Mouse (Mus musculus) small intestine, adult 2 months (tissue): Measurements from ENCODE around the gene Pigm. TPM values are rescaled to one million over a fixed set of nuclear protein-coding genes. Genes with fewer than 3 reads are reported as not detected.

Experiments used
- H3K27ac ChIP-seq: fragments of 200-500 bp; 2 replicates; pipeline ENCODE4 v1.5.1; 2012; ENCODE audit warnings: low read depth, low read length, control low read depth, inconsistent platforms; ENCODE audit not compliant: insufficient read depth
- H3K27me3 ChIP-seq: fragments of 200-500 bp; 2 replicates; pipeline ENCODE4 v1.6.1; 2012; ENCODE audit warnings: mild to moderate bottlenecking, moderate library complexity, low read length, inconsistent platforms; ENCODE audit not compliant: control insufficient read depth, insufficient read depth
- H3K36me3 ChIP-seq: fragments of 200-500 bp; 2 replicates; pipeline ENCODE4 v1.6.1; 2012; ENCODE audit warnings: mild to moderate bottlenecking, low read length, control low read depth, inconsistent platforms; ENCODE audit not compliant: control insufficient read depth, insufficient read depth
- H3K4me1 ChIP-seq: fragments of 200-500 bp; 2 replicates; pipeline ENCODE4 v1.6.1; 2012; ENCODE audit warnings: low read length, inconsistent platforms, mixed read lengths; ENCODE audit not compliant: control insufficient read depth, insufficient read depth, insufficient read length
- H3K4me3 ChIP-seq: fragments of 200-500 bp; 2 replicates; pipeline ENCODE4 v1.5.1; 2012; ENCODE audit warnings: low read depth, mild to moderate bottlenecking, control low read depth, inconsistent platforms, low read length, moderate library complexity
- CTCF ChIP-seq: fragments of 200-500 bp; IDR thresholded peaks from 2 replicates; pipeline ENCODE4 v1.5.1; 2012; ENCODE audit warnings: low read depth, mild to moderate bottlenecking, control low read depth, inconsistent platforms, low read length, moderate library complexity, mixed read lengths; ENCODE audit not compliant: insufficient replicate concordance, insufficient read length; ENCODE audit errors: extremely low read depth
- POLR2A ChIP-seq: fragments of 200-500 bp; IDR thresholded peaks from 2 replicates; pipeline ENCODE4 v1.6.1; 2012; ENCODE audit warnings: low read depth, mild to moderate bottlenecking, control low read depth, inconsistent platforms, low read length, moderate library complexity
- WGBS: fragments of 180-500 bp; shearing (Covaris S2); methylation state at CpG from one replicate; pipeline ENCODE4 v1.1.7; 2018; 5-methylcytosine and 5-hydroxymethylcytosine counted together
- polyA plus RNA-seq: library from polyadenylated mRNA; depleted of rRNA; stranded (reverse); fragments of >200 nt; gene quantifications from 2 replicates; pipeline ENCODE4 v1.2.3, GENCODE M21; 2012

Gene Pigm
- polyA plus RNA-seq, 1 experiment: 4.8 TPM

DNA sequence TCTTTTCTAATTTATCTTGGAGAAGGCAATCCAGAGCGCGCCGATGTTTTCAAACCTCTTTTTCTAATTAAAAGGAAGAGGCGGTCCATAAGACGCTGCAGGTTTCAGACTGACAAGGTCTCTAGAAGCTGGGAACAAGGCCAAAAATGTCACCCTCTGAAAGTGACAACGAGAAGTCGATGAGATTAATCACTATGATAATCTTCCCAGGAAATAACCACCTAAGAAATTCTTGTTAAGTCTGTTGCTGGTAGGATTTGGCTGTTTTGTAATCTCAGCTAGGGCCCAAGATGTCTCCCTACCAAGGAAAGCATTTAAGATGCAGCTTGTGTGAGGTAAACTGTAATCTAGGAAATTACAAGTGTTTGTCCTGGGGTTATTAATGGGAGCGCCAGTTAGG, 17.4 kb downstream of the Pigm start:
- no peak for TF ChIP-seq POLR2A
- no peak for TF ChIP-seq CTCF
- WGBS: 11% methylated on average over 8 of the region's 8 CpGs
- no peak overlapping the region for H3K27ac ChIP-seq

GRCm38 (mm10) chr1:172396996-172397752, 20.8 kb downstream of the Pigm start:
- no peaks in the 10 kb centered on the region for H3K36me3 ChIP-seq
- no peak for TF ChIP-seq POLR2A
- H3K4me1 ChIP-seq: peaks cover 4% of the 10 kb centered on the region; the same call in 1 of the 2 replicates
- H3K27ac ChIP-seq: no peak overlapping the region
- H3K27me3 ChIP-seq: peaks cover 9% of the 10 kb centered on the region
- no peak overlapping the region for H3K4me3 ChIP-seq
- whole genome bisulfite sequencing: 21% methylated on average over 9 of the region's 9 CpGs

More for the DNA sequence above, 17.4 kb downstream of the Pigm start:
- peaks cover 13% of the 10 kb centered on the region for H3K27me3 ChIP-seq
- no peak overlapping the region for H3K4me3 ChIP-seq
- H3K4me1 ChIP-seq: peaks cover 7% of the 10 kb centered on the region; the same call in 1 of the 2 replicates
- H3K36me3 ChIP-seq: no peaks in the 10 kb centered on the region

DNA sequence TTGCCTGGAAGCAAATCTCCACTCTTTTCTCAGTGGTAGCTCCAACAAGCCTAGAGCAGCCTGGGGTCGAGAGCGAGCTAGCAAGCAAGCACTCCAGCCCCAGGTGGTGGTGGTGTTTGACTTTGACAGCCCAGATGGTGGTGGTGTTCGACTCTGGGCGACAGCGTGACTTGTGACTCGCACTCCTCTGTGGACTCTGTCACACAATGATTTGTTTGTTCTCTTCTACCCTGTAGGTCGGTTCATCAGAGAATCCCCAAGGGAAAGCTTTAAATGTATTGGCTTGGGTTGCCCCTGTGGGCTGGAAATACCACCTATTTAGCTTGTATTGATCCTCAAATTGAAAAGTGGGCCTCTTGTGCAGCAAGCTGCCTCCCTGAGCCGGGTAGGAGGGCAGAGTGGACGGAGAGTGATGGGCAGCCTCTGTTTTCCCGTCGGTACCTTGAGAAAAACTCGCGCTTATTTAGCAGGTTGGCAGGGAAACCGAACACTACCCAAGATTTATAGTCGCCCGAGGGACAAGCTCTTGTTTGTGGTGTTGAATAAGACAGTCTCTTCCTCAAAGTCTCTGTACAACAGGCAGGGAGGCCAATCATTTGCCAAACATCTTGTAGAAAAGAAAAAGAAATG, 29.8 kb downstream of the Pigm start:
- Histone ChIP-seq H3K36me3 (no peaks in the 10 kb centered on the region), H3K27me3 (no peaks in the 10 kb centered on the region; the same call in 1 of the 2 replicates), H3K4me3 (no peak overlapping the region), H3K4me1 (no peaks in the 10 kb centered on the region), H3K27ac (no peak overlapping the region)
- TF ChIP-seq CTCF: no peak
- no peak for TF ChIP-seq POLR2A
- WGBS: 36% methylated on average over 16 of the region's 16 CpGs

DNA sequence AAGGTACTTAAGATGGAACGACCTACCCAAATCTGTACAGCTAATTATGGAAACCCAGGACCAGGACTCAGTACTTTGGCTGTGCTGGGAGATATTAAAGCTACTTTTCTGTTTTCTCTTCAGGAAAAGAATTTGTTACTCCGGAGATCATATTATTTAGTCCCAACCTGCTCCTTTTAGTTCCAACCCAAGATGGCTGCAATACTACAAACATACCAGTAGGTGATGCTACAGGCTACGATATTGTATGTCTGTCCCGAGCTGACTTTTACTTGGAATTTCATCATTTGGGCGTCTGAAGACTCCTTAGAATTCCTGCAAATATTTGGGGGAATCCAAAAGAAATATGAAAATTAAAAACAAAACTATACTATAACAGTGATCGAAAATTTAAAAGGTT, 32.6 kb downstream of the Pigm start:
- WGBS: 6% methylated on average over 6 of the region's 6 CpGs

DNA sequence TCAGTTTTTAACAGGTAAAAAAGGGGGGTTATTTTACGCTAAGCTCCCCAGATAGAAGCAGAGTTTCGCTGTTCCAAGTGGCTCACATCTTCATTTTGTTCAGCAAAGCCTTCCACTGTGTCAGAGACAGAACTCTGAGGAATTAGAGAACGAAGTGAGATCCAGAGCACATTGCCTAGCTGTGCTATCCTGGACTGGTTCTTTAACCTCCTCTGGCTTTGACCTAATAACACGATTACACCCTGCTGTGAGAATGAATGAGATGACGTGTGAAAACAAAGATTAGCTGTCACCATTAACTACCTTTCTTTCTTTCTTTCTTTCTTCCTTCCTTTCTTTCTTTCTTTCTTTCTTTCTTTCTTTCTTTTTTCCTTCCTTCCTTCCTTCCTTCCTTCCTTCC, 33.1 kb downstream of the Pigm start:
- no peaks in the 10 kb centered on the region for H3K27me3 ChIP-seq
- no peaks in the 10 kb centered on the region for H3K36me3 ChIP-seq
- peaks cover 19% of the 10 kb centered on the region; the same call in 1 of the 2 replicates for H3K4me1 ChIP-seq
- H3K4me3 ChIP-seq: no peak overlapping the region
- no peak overlapping the region for H3K27ac ChIP-seq
- TF ChIP-seq CTCF: no peak
- no peak for TF ChIP-seq POLR2A
- 17% methylated on average over 5 of the region's 5 CpGs for WGBS

More for the DNA sequence above, 32.6 kb downstream of the Pigm start:
- no peaks in the 10 kb centered on the region for H3K36me3 ChIP-seq
- TF ChIP-seq POLR2A (no peak), CTCF (no peak)
- peaks cover 15% of the 10 kb centered on the region; the same call in 1 of the 2 replicates for H3K4me1 ChIP-seq
- no peak overlapping the region for H3K27ac ChIP-seq
- no peaks in the 10 kb centered on the region for H3K27me3 ChIP-seq
- no peak overlapping the region for H3K4me3 ChIP-seq

DNA sequence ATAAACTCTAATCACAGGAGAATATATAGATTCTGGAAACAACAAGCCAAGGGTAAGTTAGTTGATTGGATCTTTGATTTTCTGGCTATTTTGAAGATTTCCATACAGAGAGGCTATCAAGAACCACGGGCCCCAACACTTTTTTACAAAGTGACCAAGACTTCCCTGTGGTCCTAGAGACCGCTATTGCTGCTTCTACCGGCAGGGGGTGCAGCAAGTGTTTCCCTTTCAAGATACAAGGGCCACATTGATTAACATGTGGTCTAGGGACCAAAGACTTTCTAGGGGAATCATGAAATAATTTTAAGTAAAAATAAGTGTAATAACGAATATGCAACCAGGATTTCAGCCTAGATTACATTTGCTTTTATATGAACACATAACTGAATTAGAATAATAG, 34.5 kb downstream of the Pigm start:
- no peak for TF ChIP-seq POLR2A
- peak; percentile 74; the same call in 1 of the 2 replicates for TF ChIP-seq CTCF
- Histone ChIP-seq H3K4me3 (no peak overlapping the region), H3K27ac (no peak overlapping the region), H3K27me3 (no peaks in the 10 kb centered on the region), H3K36me3 (no peaks in the 10 kb centered on the region), H3K4me1 (peaks cover 19% of the 10 kb centered on the region; the same call in 1 of the 2 replicates)
- WGBS: 2% methylated on average over 4 of the region's 4 CpGs

DNA sequence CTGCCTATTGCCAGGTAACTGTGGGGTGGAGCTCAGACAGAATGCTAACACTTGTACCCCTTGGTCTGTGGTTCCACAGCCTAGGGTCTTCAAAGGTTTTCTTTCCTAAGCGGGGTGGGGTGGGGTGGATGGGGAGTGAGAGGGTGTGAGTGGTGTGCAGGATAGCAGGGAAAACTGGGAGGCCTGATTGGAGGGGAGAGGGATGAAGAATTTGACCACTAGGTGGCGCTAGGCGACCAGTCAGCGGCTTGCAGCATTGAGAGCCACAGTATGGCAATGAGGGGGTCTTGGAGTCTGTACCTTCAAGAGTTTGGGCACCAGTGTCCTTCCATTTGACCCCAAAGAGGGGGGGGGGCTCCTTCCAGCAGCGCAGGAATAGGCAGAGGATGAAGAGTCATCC, 35.9 kb downstream of the Pigm start:
- 3% methylated on average over 5 of the region's 5 CpGs for WGBS
- Histone ChIP-seq H3K4me3 (no peak overlapping the region), H3K36me3 (no peaks in the 10 kb centered on the region), H3K27me3 (no peaks in the 10 kb centered on the region), H3K27ac (no peak overlapping the region), H3K4me1 (peaks cover 19% of the 10 kb centered on the region; the same call in 1 of the 2 replicates)
- TF ChIP-seq CTCF (peak; percentile 98), POLR2A (no peak)
